Mouse (Mus musculus): ENCODE measurements around the gene Gm21788.
"Not testable (repeated sequence)": the region's sequence is repeated elsewhere in the genome, so short reads cannot be mapped to it uniquely, and the experiment has no call there.

The Gm21788 gene

DNA sequence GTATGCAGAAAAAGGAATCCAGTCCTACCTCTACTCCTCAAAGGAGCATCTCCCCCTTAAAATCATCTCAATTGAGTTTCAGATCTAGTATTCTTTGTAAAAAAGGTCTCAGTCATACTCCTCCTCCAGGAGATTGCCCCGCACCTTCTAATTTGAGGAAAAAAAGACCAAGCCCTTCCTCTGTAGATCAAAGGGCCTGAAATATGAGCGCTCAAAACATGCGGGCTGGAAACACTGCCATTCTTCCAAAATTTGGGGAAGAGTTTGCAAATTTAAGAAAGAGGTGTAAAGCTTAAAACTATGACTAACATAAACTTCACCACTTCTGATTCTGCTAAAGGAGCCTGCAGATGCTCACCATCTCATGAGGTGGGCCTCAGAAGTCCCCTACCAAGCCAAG lies at the start of gene Gm21788:
Gene Gm21788 (plus strand): TSS at position 301 of the 400 bp plus-strand sequence.
- DNase-seq, result not testable (repeated sequence)

Measured in retina, postnatal 1 day (tissue).